Mouse (Mus musculus): ENCODE data around the gene Gm12258. TPM values are rescaled to one million over a fixed set of nuclear protein-coding genes. Genes with fewer than 3 reads are reported as not detected.
"Not testable (repeated sequence)": the region's sequence is repeated elsewhere in the genome, so short reads cannot be mapped to it uniquely, and the experiment has no call there.

The Gm12258 gene
- polyA plus RNA-seq (2014; fragmentation: Nextera tagmentation; extraction: Ambion mirVana) = 16.1 and 16.6 TPM in 2 replicates

DNA sequence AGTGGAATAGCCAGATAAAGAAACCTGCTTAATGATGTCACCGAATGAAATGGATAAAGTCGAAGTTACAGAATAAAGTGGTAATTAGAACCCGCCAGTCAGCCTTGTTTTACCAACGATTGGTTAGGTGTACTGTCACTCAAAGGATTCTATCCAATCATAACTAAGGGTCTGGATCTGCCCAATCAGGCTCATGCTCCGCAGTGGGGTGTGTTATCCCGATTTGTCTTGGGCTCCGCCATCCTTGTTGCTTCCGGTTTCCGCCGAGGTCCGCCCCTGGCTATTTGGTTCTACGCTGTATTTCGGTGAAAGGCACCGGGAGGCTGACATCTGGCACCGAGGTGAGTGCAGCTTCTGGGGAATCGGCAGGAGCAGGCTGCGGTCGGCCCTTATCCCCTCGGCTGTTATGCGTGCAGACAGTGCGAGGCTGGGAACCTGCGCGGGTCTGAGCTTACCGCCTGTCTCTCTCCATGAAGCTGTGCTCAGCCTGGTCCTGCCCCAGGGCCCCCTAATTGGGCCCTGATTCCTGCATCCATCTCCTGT is at the start of gene Gm12258:
Gene Gm12258 (plus strand): TSS at position 240 of the 543 bp plus-strand sequence.
- DNase-seq (ENCODE audit: low spot score) (peak; percentile 95), ATAC-seq (ENCODE audit: low FRiP score) (peak; percentile 100)
- Histone ChIP-seq H3K27ac (ENCODE audit: low read depth, low read length) (no peak within 1 kb of the TSS), H3K4me1 (replicated peaks; ENCODE audit: control insufficient read depth, insufficient read depth, low read length) (no peaks in the 10 kb centered on the region), H3K9me3 (ENCODE audit: control insufficient read depth, low read length) (no peaks in the 10 kb centered on the region), H3K4me2 (replicated peaks; ENCODE audit: low read depth, low read length) (peak within 1 kb of the TSS; percentile 74), H3K27me3 (ENCODE audit: control insufficient read depth, insufficient read depth, low read length) (no peaks in the 10 kb centered on the region), H3K9ac (ENCODE audit: low read depth, low read length) (peak within 1 kb of the TSS; percentile 90), H3K4me3 (ENCODE audit: low read depth, low read length) (peak within 1 kb of the TSS; percentile 81), H3K36me3 (ENCODE audit: control insufficient read depth, insufficient read depth, low read length) (0 out of 2 replicates have a peak, but pooled peaks cover 2% of the 10 kb centered on the region)
- WGBS = under 1% methylated on average over 24 of the region's 24 CpGs

DNA sequence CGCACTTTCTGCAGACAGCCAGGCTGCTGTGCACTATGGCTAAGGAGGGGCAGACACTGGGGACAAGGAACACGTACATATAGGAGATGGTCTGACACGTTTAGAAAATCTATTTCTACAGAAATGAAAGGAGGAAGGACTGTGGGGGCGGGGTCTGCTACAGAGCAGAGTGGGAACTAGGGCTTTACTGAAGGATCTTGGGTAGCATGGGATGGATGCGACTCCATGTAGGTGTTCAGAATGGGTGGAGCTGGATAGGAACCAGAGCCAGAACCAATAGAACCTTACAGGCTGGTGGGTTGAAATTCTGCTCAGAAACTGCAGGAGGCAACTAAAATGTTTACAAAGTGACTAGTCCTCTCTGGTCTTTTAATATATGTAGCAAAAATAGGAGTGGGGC is 47.2 kb upstream of the Gm12258 start:
- DNase-seq (ENCODE audit: low spot score) (no peak), ATAC-seq (ENCODE audit: low FRiP score) (no peak)
- Histone ChIP-seq H3K27ac (ENCODE audit: low read depth, low read length) (no peak overlapping the region), H3K36me3 (ENCODE audit: control insufficient read depth, insufficient read depth, low read length) (no peaks in the 10 kb centered on the region), H3K4me1 (replicated peaks; ENCODE audit: control insufficient read depth, insufficient read depth, low read length) (no peaks in the 10 kb centered on the region), H3K9ac (ENCODE audit: low read depth, low read length) (no peak overlapping the region), H3K27me3 (ENCODE audit: control insufficient read depth, insufficient read depth, low read length) (no peaks in the 10 kb centered on the region), H3K9me3 (ENCODE audit: control insufficient read depth, low read length) (no peaks in the 10 kb centered on the region), H3K4me3 (ENCODE audit: low read depth, low read length) (no peak overlapping the region), H3K4me2 (replicated peaks; ENCODE audit: low read depth, low read length) (no peak overlapping the region)
- 79% methylated on average over 5 of the region's 5 CpGs for WGBS

DNA sequence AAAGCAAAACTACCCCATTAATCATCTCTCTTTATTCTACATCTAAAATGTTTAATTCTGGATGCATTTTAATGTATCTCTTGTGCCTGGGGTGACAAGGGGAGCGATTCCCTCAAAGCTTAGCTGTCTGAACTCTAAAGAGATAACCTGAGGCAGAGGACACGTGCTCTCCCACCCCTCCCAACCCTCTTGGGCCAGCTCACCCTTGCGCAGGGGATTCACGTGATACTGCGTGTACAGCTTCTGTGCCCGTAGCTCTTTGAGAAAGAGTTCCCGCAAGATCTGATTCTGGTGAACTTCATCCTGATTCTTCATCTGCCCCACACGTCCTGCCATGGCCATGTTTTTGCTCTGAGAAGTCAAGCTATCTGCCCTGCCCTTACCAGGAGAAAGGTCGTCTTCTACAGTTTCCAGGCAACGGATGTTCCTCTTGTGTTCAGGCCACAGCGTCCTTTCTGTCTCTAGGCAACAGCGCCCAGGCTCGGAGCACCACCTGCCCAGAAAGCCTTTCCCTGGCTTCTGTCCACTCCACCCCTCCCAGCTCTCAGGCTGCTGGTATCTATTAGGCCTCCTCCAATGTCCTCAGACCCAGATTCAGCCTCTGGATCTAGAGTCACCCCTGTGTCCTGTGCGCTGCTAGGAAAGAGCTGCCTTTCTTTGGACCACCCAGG is 45.3 kb upstream of the Gm12258 start, which contains the start of gene Fam183b:
Gene Fam183b (minus strand): TSS at position 403 of the 671 bp plus-strand sequence.
- Histone ChIP-seq H3K36me3 (ENCODE audit: control insufficient read depth, insufficient read depth, low read length) (no peaks in the 10 kb centered on the region), H3K4me1 (replicated peaks; ENCODE audit: control insufficient read depth, insufficient read depth, low read length) (no peaks in the 10 kb centered on the region), H3K27me3 (ENCODE audit: control insufficient read depth, insufficient read depth, low read length) (no peaks in the 10 kb centered on the region), H3K27ac (ENCODE audit: low read depth, low read length) (no peak within 1 kb of the TSS), H3K4me2 (replicated peaks; ENCODE audit: low read depth, low read length) (no peak within 1 kb of the TSS), H3K4me3 (ENCODE audit: low read depth, low read length) (no peak within 1 kb of the TSS), H3K9ac (ENCODE audit: low read depth, low read length) (no peak within 1 kb of the TSS), H3K9me3 (ENCODE audit: control insufficient read depth, low read length) (no peaks in the 10 kb centered on the region)
- 37% methylated on average over 14 of the region's 14 CpGs for WGBS
- ATAC-seq (ENCODE audit: low FRiP score) (peak; percentile 57), DNase-seq (ENCODE audit: low spot score) (peak; percentile 57)

DNA sequence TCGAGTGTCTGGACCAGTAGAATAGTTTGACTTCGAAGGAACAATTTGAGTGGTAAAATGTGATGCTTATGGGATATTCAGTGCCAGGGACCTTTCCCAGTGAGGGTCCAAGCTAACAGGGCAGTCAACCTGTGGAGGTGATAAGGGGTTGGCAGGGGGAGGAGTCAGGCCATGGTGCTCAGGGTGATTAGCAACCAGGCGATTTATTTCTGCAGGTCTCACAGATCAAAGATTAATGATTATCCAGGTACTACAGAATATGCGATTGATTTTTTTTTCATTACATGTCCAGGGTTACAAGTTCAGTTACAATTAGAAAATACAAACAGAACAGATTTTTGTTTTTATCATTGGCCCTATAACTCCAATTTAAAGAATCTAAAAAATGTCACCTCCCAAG is 43.1 kb upstream of the Gm12258 start:
- ATAC-seq (ENCODE audit: low FRiP score) (no peak), DNase-seq (ENCODE audit: low spot score) (no peak)
- Histone ChIP-seq H3K9me3 (ENCODE audit: control insufficient read depth, low read length) (no peaks in the 10 kb centered on the region), H3K4me3 (ENCODE audit: low read depth, low read length) (no peak overlapping the region), H3K36me3 (ENCODE audit: control insufficient read depth, insufficient read depth, low read length) (no peaks in the 10 kb centered on the region), H3K27ac (ENCODE audit: low read depth, low read length) (no peak overlapping the region), H3K27me3 (ENCODE audit: control insufficient read depth, insufficient read depth, low read length) (no peaks in the 10 kb centered on the region), H3K9ac (ENCODE audit: low read depth, low read length) (no peak overlapping the region), H3K4me2 (replicated peaks; ENCODE audit: low read depth, low read length) (no peak overlapping the region), H3K4me1 (replicated peaks; ENCODE audit: control insufficient read depth, insufficient read depth, low read length) (no peaks in the 10 kb centered on the region)
- WGBS = 72% methylated on average over 4 of the region's 4 CpGs

DNA sequence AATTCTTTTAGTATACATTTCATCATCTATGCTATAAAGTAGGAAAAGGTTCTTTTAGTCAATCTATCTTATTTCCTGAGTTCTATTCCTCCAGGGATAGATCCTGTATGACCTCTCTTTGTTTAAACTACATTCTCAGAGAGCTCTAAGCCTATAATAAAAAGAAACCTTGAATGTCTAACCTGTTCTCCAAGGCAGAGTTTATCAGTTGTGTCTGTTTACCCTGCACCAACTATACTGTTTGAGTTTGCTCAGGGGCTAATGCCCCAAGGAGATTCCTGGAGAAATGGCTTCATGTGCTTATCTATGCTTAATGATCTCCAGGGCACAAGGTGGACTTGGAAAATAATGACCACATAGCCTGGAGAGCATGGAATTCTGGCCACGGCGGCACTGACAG is 42.6 kb upstream of the Gm12258 start:
- Histone ChIP-seq H3K4me2 (replicated peaks; ENCODE audit: low read depth, low read length) (no peak overlapping the region), H3K9ac (ENCODE audit: low read depth, low read length) (no peak overlapping the region), H3K36me3 (ENCODE audit: control insufficient read depth, insufficient read depth, low read length) (no peaks in the 10 kb centered on the region), H3K4me3 (ENCODE audit: low read depth, low read length) (no peak overlapping the region), H3K9me3 (ENCODE audit: control insufficient read depth, low read length) (no peaks in the 10 kb centered on the region), H3K27ac (ENCODE audit: low read depth, low read length) (no peak overlapping the region), H3K27me3 (ENCODE audit: control insufficient read depth, insufficient read depth, low read length) (no peaks in the 10 kb centered on the region), H3K4me1 (replicated peaks; ENCODE audit: control insufficient read depth, insufficient read depth, low read length) (no peaks in the 10 kb centered on the region)
- ATAC-seq (ENCODE audit: low FRiP score) (no peak), DNase-seq (ENCODE audit: low spot score) (no peak)
- WGBS = 81% methylated on average over 2 of the region's 2 CpGs

DNA sequence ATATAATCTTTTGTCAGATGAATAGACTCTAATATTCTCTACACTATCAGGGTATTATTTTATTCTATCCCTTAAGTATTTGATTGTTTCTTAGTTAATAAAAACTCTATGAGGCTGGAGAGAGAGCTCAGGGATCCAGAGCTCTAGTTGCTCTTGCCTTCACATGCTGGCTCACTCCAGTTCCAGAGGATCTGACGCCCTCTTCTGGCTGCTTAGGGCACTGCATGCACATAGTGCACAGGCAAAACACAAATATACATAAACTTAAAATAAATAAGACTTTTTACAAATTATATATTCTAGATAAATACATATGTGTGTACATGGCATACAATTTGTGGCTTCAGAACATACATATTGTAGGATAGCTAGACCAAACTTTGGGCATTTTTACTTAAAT is 35.0 kb upstream of the Gm12258 start:
- 16% methylated on average over 1 of the region's 1 CpGs for WGBS
- Histone ChIP-seq H3K36me3 (ENCODE audit: control insufficient read depth, insufficient read depth, low read length) (no peaks in the 10 kb centered on the region), H3K4me3 (ENCODE audit: low read depth, low read length) (no peak overlapping the region), H3K9me3 (ENCODE audit: control insufficient read depth, low read length) (no peaks in the 10 kb centered on the region), H3K9ac (ENCODE audit: low read depth, low read length) (no peak overlapping the region), H3K27me3 (ENCODE audit: control insufficient read depth, insufficient read depth, low read length) (no peaks in the 10 kb centered on the region), H3K4me2 (replicated peaks; ENCODE audit: low read depth, low read length) (no peak overlapping the region), H3K4me1 (replicated peaks; ENCODE audit: control insufficient read depth, insufficient read depth, low read length) (no peaks in the 10 kb centered on the region), H3K27ac (ENCODE audit: low read depth, low read length) (no peak overlapping the region)
- ATAC-seq (ENCODE audit: low FRiP score) (no peak), DNase-seq (ENCODE audit: low spot score) (no peak)

DNA sequence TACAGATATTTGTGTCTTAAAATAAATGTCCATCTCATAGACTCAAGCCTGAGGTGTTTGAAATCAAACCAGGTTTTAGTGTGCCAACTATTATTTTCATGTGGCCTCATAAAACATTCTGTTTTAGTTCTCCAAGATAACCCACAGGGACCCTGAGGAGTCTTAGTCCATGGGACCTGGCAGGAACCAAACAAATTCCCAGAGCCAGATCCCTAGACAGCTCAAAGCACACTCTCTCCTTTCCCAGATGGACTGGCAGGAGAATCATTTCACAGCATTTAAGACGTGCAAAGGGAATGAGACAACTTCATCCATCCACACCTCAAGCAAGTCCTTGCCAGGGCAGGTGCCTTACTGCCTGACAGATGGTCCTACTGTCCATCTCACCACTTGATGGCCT is 32.3 kb upstream of the Gm12258 start, which contains the start of gene Olfr313:
Gene Olfr313 (plus strand): TSS at position 301 of the 400 bp plus-strand sequence.
- 73% methylated on average over 1 of the region's 1 CpGs for WGBS
- not testable (repeated sequence) for ATAC-seq (ENCODE audit: low FRiP score); H3K27me3 ChIP-seq (ENCODE audit: control insufficient read depth, insufficient read depth, low read length)

DNA sequence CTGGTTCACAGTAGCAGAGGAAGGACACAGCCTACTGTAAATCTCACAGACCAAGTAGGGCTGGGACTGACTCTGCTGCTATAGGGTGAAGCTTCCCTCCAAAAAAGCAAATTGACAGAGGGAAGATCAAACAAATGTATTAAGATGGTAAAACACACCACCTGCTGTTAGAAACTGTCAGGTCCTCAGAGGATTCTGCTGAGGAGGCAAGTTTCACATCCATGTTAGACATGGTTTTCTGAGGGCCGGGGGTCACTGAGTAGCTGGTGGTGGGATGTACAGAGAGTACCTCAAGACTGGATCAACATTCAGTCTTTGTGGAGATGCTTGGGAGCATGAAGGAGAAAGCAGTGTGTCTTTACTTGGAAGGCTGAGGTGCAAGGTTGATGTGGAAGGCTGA is 31.3 kb upstream of the Gm12258 start:
- ATAC-seq (ENCODE audit: low FRiP score) (no peak), DNase-seq (ENCODE audit: low spot score) (no peak)
- WGBS = 96% methylated on average over 1 of the region's 1 CpGs
- Histone ChIP-seq H3K27me3 (ENCODE audit: control insufficient read depth, insufficient read depth, low read length) (no peaks in the 10 kb centered on the region), H3K9me3 (ENCODE audit: control insufficient read depth, low read length) (no peaks in the 10 kb centered on the region), H3K4me3 (ENCODE audit: low read depth, low read length) (no peak overlapping the region), H3K9ac (ENCODE audit: low read depth, low read length) (no peak overlapping the region), H3K36me3 (ENCODE audit: control insufficient read depth, insufficient read depth, low read length) (no peaks in the 10 kb centered on the region), H3K4me2 (replicated peaks; ENCODE audit: low read depth, low read length) (no peak overlapping the region), H3K4me1 (replicated peaks; ENCODE audit: control insufficient read depth, insufficient read depth, low read length) (no peaks in the 10 kb centered on the region), H3K27ac (ENCODE audit: low read depth, low read length) (no peak overlapping the region)

More for the DNA sequence above, 32.3 kb upstream of the Gm12258 start, which contains the start of gene Olfr313:
- H3K4me2 ChIP-seq (replicated peaks; ENCODE audit: low read depth, low read length); H3K36me3 ChIP-seq (ENCODE audit: control insufficient read depth, insufficient read depth, low read length); H3K4me1 ChIP-seq (replicated peaks; ENCODE audit: control insufficient read depth, insufficient read depth, low read length); H3K27ac ChIP-seq (ENCODE audit: low read depth, low read length); H3K9me3 ChIP-seq (ENCODE audit: control insufficient read depth, low read length); H3K4me3 ChIP-seq (ENCODE audit: low read depth, low read length); H3K9ac ChIP-seq (ENCODE audit: low read depth, low read length); DNase-seq (ENCODE audit: low spot score): not testable (repeated sequence)

DNA sequence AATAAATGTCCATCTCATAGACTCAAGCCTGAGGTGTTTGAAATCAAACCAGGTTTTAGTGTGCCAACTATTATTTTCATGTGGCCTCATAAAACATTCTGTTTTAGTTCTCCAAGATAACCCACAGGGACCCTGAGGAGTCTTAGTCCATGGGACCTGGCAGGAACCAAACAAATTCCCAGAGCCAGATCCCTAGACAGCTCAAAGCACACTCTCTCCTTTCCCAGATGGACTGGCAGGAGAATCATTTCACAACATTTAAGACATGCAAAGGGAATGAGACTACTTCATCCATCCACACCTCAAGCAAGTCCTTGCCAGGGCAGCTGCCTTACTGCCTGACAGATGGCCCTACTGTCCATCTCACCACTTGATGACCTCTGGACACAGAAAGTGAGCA is 18.0 kb upstream of the Gm12258 start, which contains the start of gene Olfr312:
Gene Olfr312 (plus strand): TSS at position 301 of the 400 bp plus-strand sequence.
- H3K36me3 ChIP-seq (ENCODE audit: control insufficient read depth, insufficient read depth, low read length); H3K27me3 ChIP-seq (ENCODE audit: control insufficient read depth, insufficient read depth, low read length); H3K4me2 ChIP-seq (replicated peaks; ENCODE audit: low read depth, low read length); ATAC-seq (ENCODE audit: low FRiP score); H3K9me3 ChIP-seq (ENCODE audit: control insufficient read depth, low read length); DNase-seq (ENCODE audit: low spot score); H3K9ac ChIP-seq (ENCODE audit: low read depth, low read length); H3K4me3 ChIP-seq (ENCODE audit: low read depth, low read length); H3K27ac ChIP-seq (ENCODE audit: low read depth, low read length); H3K4me1 ChIP-seq (replicated peaks; ENCODE audit: control insufficient read depth, insufficient read depth, low read length): not testable (repeated sequence)
